Mouse (Mus musculus) midbrain, postnatal 0 days (tissue): ENCODE measurements around the gene Mgat5. TPM values are rescaled to one million over a fixed set of nuclear protein-coding genes. Genes with fewer than 3 reads are reported as not detected.

Source experiments
- ATAC-seq: fragments of 200-750 bp; cut with Nextera tagmentation; 2 replicates; pipeline ENCODE4 v1.8.0; 2017; ENCODE audit warnings: moderate number of reproducible peaks, mild to moderate bottlenecking, moderate TSS enrichment, moderate library complexity; ENCODE audit not compliant: low FRiP score
- DNase-seq: peaks from one replicate; pipeline ENCODE4 v3.0.0-alpha.2; 2015; ENCODE audit warnings: low spot score
- H3K27ac ChIP-seq: fragments of 300-500 bp; sonication (generic); 2 replicates; pipeline ENCODE4 v1.5.1; 2014; ENCODE audit warnings: low read depth, mild to moderate bottlenecking, low read length, mixed read lengths
- H3K27me3 ChIP-seq: fragments of 300-500 bp; sonication (generic); 2 replicates; pipeline ENCODE4 v1.6.1; 2014; ENCODE audit warnings: low read length, control low read depth, mixed read lengths; ENCODE audit not compliant: insufficient read depth
- H3K36me3 ChIP-seq: fragments of 300-500 bp; sonication (generic); 2 replicates; pipeline ENCODE4 v1.6.1; 2014; ENCODE audit warnings: low read length, control low read depth, mixed read lengths; ENCODE audit not compliant: insufficient read depth
- H3K4me1 ChIP-seq: fragments of 300-500 bp; sonication (generic); 2 replicates; pipeline ENCODE4 v1.6.1; 2014; ENCODE audit warnings: mild to moderate bottlenecking, control low read depth, antibody characterized with exemption, low read length, mixed read lengths; ENCODE audit not compliant: insufficient read depth
- H3K4me2 ChIP-seq: fragments of 300-500 bp; sonication (generic); 2 replicates; pipeline ENCODE4 v1.6.1; 2014; ENCODE audit warnings: low read depth, mild to moderate bottlenecking, low read length, mixed read lengths; ENCODE audit not compliant: poor library complexity, severe bottlenecking
- H3K4me3 ChIP-seq: fragments of 300-500 bp; sonication (generic); 2 replicates; pipeline ENCODE4 v1.5.1; 2014; ENCODE audit warnings: low read depth, mild to moderate bottlenecking, low read length, moderate library complexity
- H3K9ac ChIP-seq: fragments of 300-500 bp; sonication (generic); replicated peaks from 2 replicates; pipeline ENCODE4 v1.6.1; 2014; ENCODE audit warnings: mild to moderate bottlenecking, low read length, moderate library complexity, mixed read lengths; ENCODE audit not compliant: poor library complexity, severe bottlenecking
- H3K9me3 ChIP-seq: fragments of 300-500 bp; sonication (generic); 2 replicates; pipeline ENCODE4 v1.6.1; 2016; ENCODE audit warnings: low read length, control low read depth
- CTCF ChIP-seq: IDR thresholded peaks from 2 replicates; pipeline ENCODE4 v1.5.1; 2016; ENCODE audit warnings: antibody characterized with exemption, mild to moderate bottlenecking
- WGBS: fragments of 180-500 bp; shearing (Covaris S2); extraction: QIAGEN DNeasy Blood & Tissue Kit; methylation state at CpG from one replicate; pipeline ENCODE4 v1.1.7; 2014; 5-methylcytosine and 5-hydroxymethylcytosine counted together
- polyA plus RNA-seq: library from polyadenylated mRNA; unstranded; fragments of >200 nt; fragmentation: Nextera tagmentation; extraction: Ambion mirVana; gene quantifications from 2 replicates; pipeline ENCODE4 v1.2.1, GENCODE M21; 2015
- total RNA-seq: library from RNA; depleted of rRNA; stranded (reverse); fragments of >200 nt; gene quantifications from 2 replicates; pipeline ENCODE4 v1.2.3, GENCODE M21; 2014

The Mgat5 gene
- total and polyA plus RNA-seq, 2 experiments from 2014 or later: 13.0 to 56.5 TPM

GRCm38 (mm10) chr1:127251751-127252150 lies 46.9 kb downstream of the Mgat5 start:
- Histone ChIP-seq H3K27me3 (no peaks in the 10 kb centered on the region), H3K27ac (no peak overlapping the region), H3K4me2 (no peak overlapping the region), H3K4me1 (no peaks in the 10 kb centered on the region), H3K36me3 (peaks cover 4% of the 10 kb centered on the region; the same call in 1 of the 2 replicates), H3K4me3 (no peak overlapping the region), H3K9me3 (no peaks in the 10 kb centered on the region), H3K9ac (no peak overlapping the region)
- 94% methylated on average over 7 of the region's 7 CpGs for WGBS
- no peak for DNase-seq
- TF ChIP-seq CTCF: no peak
- no peak for ATAC-seq

- no peak for TF ChIP-seq CTCF
- Histone ChIP-seq H3K4me1 (peaks cover under 1% of the 10 kb centered on the region; the same call in 1 of the 2 replicates), H3K4me3 (no peak overlapping the region), H3K36me3 (no peaks in the 10 kb centered on the region), H3K9ac (no peak overlapping the region), H3K27me3 (no peaks in the 10 kb centered on the region), H3K4me2 (no peak overlapping the region), H3K9me3 (no peaks in the 10 kb centered on the region), H3K27ac (no peak overlapping the region)
- no peak for ATAC-seq
- no peak for DNase-seq
- WGBS: 92% methylated on average over 8 of the region's 8 CpGs
These were observed 52.2 kb downstream of the Mgat5 start for GRCm38 (mm10) chr1:127257005-127257404.

- no peaks in the 10 kb centered on the region for H3K36me3 ChIP-seq
- 94% methylated on average over 4 of the region's 4 CpGs for WGBS
- no peak overlapping the region for H3K4me3 ChIP-seq
- no peaks in the 10 kb centered on the region for H3K27me3 ChIP-seq
- H3K4me2 ChIP-seq: no peak overlapping the region
- no peaks in the 10 kb centered on the region for H3K9me3 ChIP-seq
- no peak for DNase-seq
- no peak overlapping the region for H3K27ac ChIP-seq
- ATAC-seq: no peak
- H3K9ac ChIP-seq: no peak overlapping the region
- H3K4me1 ChIP-seq: peaks cover 3% of the 10 kb centered on the region; the same call in 1 of the 2 replicates
- no peak for TF ChIP-seq CTCF
These were observed 54.9 kb downstream of the Mgat5 start for GRCm38 (mm10) chr1:127259669-127260068.

- ATAC-seq (no peak), DNase-seq (no peak)
- Histone ChIP-seq H3K9me3 (no peaks in the 10 kb centered on the region), H3K9ac (no peak overlapping the region), H3K4me3 (no peak overlapping the region), H3K4me1 (peaks cover 3% of the 10 kb centered on the region; the same call in 1 of the 2 replicates), H3K27me3 (no peaks in the 10 kb centered on the region), H3K4me2 (no peak overlapping the region), H3K36me3 (no peaks in the 10 kb centered on the region), H3K27ac (no peak overlapping the region)
- TF ChIP-seq CTCF: no peak
- 47% methylated on average over 6 of the region's 6 CpGs for WGBS
These were observed 56.2 kb downstream of the Mgat5 start for GRCm38 (mm10) chr1:127260969-127261368.

- 70% methylated on average over 13 of the region's 13 CpGs for WGBS
- peak; percentile 26; the same call in 1 of the 2 replicates for TF ChIP-seq CTCF
- no peaks in the 10 kb centered on the region for H3K36me3 ChIP-seq
- H3K27ac ChIP-seq: no peak overlapping the region
- peaks cover 3% of the 10 kb centered on the region; the same call in 1 of the 2 replicates for H3K4me1 ChIP-seq
- no peak overlapping the region for H3K4me2 ChIP-seq
- no peak overlapping the region for H3K4me3 ChIP-seq
- DNase-seq (peak; percentile 42), ATAC-seq (no peak)
- H3K27me3 ChIP-seq: no peaks in the 10 kb centered on the region
- H3K9me3 ChIP-seq: no peaks in the 10 kb centered on the region
- H3K9ac ChIP-seq: no peak overlapping the region
These were observed 57.5 kb downstream of the Mgat5 start for GRCm38 (mm10) chr1:127262170-127262837.

GRCm38 (mm10) chr1:127267985-127268384 lies 63.2 kb downstream of the Mgat5 start:
- H3K4me3 ChIP-seq: no peak overlapping the region
- H3K9ac ChIP-seq: no peak overlapping the region
- 0 out of 2 replicates have a peak, but pooled peaks cover 2% of the 10 kb centered on the region for H3K4me1 ChIP-seq
- H3K4me2 ChIP-seq: no peak overlapping the region
- 96% methylated on average over 5 of the region's 5 CpGs for WGBS
- H3K36me3 ChIP-seq: no peaks in the 10 kb centered on the region
- no peaks in the 10 kb centered on the region for H3K9me3 ChIP-seq
- no peak for DNase-seq
- ATAC-seq: no peak
- TF ChIP-seq CTCF: no peak
- H3K27me3 ChIP-seq: no peaks in the 10 kb centered on the region
- H3K27ac ChIP-seq: no peak overlapping the region
